13 mouse cellular contexts compared by ENCODE assay signal in the genomic region with DNA sequence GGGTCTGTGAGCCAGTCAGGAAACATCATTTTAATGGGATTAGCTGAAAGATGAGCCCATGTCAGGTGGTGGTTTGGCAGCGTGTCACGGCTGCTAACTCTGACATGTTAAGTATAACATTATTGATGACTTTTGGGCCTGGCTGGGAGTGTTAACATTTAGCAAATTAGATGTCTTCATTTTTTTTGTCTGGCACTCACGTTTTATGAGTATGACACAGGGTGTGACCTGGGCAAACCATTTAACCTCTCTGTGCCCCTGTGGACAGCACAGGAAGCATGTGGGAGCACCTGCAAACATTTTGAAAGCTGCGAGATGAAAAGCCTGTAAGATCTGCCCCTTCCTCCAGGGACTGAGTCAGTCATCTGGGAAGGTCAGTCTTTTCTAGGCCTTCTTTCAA. TPM values are rescaled to one million over a fixed set of nuclear protein-coding genes. Genes with fewer than 3 reads are reported as not detected.
DNase-seq lines count a peak whose midpoint lies in the region; ATAC-seq and TF ChIP-seq lines count a peak whose summit lies in the region.
"Had no signal": no experiment of that assay in that cellular context is flagged by ENCODE, and none has a peak within 500 bp of the region (broad histone marks: within the 10 kb centered on the region; RNA-seq: fewer than 3 reads in every experiment).

No protein-coding gene starts in this region.

- no peak overlapping the region for H3K4me3 ChIP-seq in gastrocnemius, adult 2 months
- H3K4me3 ChIP-seq in embryonic fibroblast, embryonic 13.5 days (ENCODE audit: insufficient read depth, low read length), result no peak overlapping the region
- H3K4me3 ChIP-seq in liver, embryonic 11.5 days (ENCODE audit: low read depth, low read length), result no peak overlapping the region
- H3K4me3 ChIP-seq: forebrain, embryonic 10.5 days; heart, embryonic 13.5 days; hindbrain, embryonic 10.5 days had no signal

- intact Hi-C loops in gastrocnemius, adult 2 months (cut with DNase I), result loop anchor here (5.0 kb wide), 1 partner anchor 60 kb away; no protein-coding TSS in a partner anchor
- intact Hi-C loops in gastrocnemius, postnatal 14 days (cut with DNase I; ENCODE audit: low total_unique reads), result loop anchor here (10.0 kb wide), 1 partner anchor 62 kb away; no protein-coding TSS in a partner anchor

- no peak for ATAC-seq in liver, embryonic 11.5 days (replicated peaks; ENCODE audit: low FRiP score)
- ATAC-seq: CD4-positive, CD25-positive, alpha-beta regulatory T cell, adult 4 months had no signal

- no peaks in the 10 kb centered on the region for H3K36me3 ChIP-seq in liver, embryonic 11.5 days (ENCODE audit: control insufficient read depth, insufficient read depth, low read length)
- H3K36me3 ChIP-seq: forebrain, embryonic 10.5 days; heart, embryonic 13.5 days; hindbrain, embryonic 10.5 days had no signal

- TF ChIP-seq POLR2A in embryonic fibroblast, embryonic 13.5 days (IDR thresholded peaks at IDR 0.05; ENCODE audit: low read depth, low read length), result no peak

- no peak overlapping the region for H3K9ac ChIP-seq in liver, embryonic 11.5 days (ENCODE audit: low read depth, low read length)
- H3K9ac ChIP-seq: heart, embryonic 13.5 days had no signal

- no peak for TF ChIP-seq CTCF in gastrocnemius, adult 2 months (IDR thresholded peaks at IDR 0.05)
- TF ChIP-seq CTCF in embryonic fibroblast, embryonic 13.5 days (IDR thresholded peaks at IDR 0.05; ENCODE audit: borderline replicate concordance, insufficient read depth, low read length), result no peak

- H3K9me3 ChIP-seq in liver, embryonic 11.5 days (ENCODE audit: control insufficient read depth, low read length), result no peaks in the 10 kb centered on the region
- H3K9me3 ChIP-seq: forebrain, embryonic 10.5 days; heart, embryonic 13.5 days; hindbrain, embryonic 10.5 days had no signal

- H3K4me2 ChIP-seq in liver, embryonic 11.5 days, result no peak overlapping the region
- H3K4me2 ChIP-seq: heart, embryonic 13.5 days had no signal

- DNase-seq in gastrocnemius, adult 2 months, result peak; percentile 57
- no peak for DNase-seq in gastrocnemius, postnatal 14 days
- DNase-seq in 3T3-L1 (ENCODE audit: low read depth, low spot score), result peak; percentile 65
- DNase-seq in NIH3T3 (ENCODE audit: low read depth), result peak; percentile 66
- no peak for DNase-seq in cerebellum, postnatal 36 days
- DNase-seq in liver, embryonic 11.5 days (ENCODE audit: low spot score), result no peak
- no peak for DNase-seq in urinary bladder, postnatal 36 days (ENCODE audit: low spot score in 2 of 2)
- DNase-seq: cerebellum, postnatal 14 days had no signal

- H3K27ac ChIP-seq in gastrocnemius, adult 2 months, result peak overlapping the region; percentile 54
- peak overlapping the region; percentile 46 for H3K27ac ChIP-seq in embryonic fibroblast, embryonic 13.5 days (ENCODE audit: insufficient read depth, low read length)
- no peak overlapping the region for H3K27ac ChIP-seq in liver, embryonic 11.5 days (ENCODE audit: low read depth, low read length)
- H3K27ac ChIP-seq: forebrain, embryonic 10.5 days; heart, embryonic 13.5 days; hindbrain, embryonic 10.5 days had no signal

- H3K27me3 ChIP-seq in liver, embryonic 11.5 days (replicated peaks; ENCODE audit: control insufficient read depth, insufficient read depth, low read length), result peaks cover 3% of the 10 kb centered on the region
- H3K27me3 ChIP-seq: heart, embryonic 13.5 days had no signal

- WGBS in liver, embryonic 11.5 days, result 47% methylated on average over 4 of the region's 4 CpGs

- peaks cover 14% of the 10 kb centered on the region for H3K4me1 ChIP-seq in embryonic fibroblast, embryonic 13.5 days (ENCODE audit: control insufficient read depth, insufficient read depth, low read length)
- peaks cover 7% of the 10 kb centered on the region for H3K4me1 ChIP-seq in liver, embryonic 11.5 days (replicated peaks; ENCODE audit: control insufficient read depth, insufficient read depth, low read length)

RNA-seq across cellular contexts. Expression of gene Pcnx, which starts 2.6 kb away (rescaled TPM):
- total RNA-seq in gastrocnemius, adult 2 months (2021), result 10 to 100 TPM; 50.3 to 51.3 TPM
- 10 to 100 TPM; 36.0 to 37.4 TPM for total RNA-seq in gastrocnemius, postnatal 14 days (2021)
- 31.7 and 39.1 TPM in 2 replicates for polyA plus RNA-seq in embryonic fibroblast, embryonic 13.5 days (2011; ENCODE audit: insufficient read length, low read depth, missing spikeins)
- polyA plus RNA-seq in liver, embryonic 11.5 days (2014; fragmentation: Nextera tagmentation; extraction: Ambion mirVana), result 7.9 and 9.4 TPM in 2 replicates

Comparison
In these comparisons a context has a peak if more than half of its experiments do, and no peak if none do; other contexts are left out.
1. DNase-seq: peak in gastrocnemius, adult 2 months (single experiment), 3T3-L1 (single experiment) and NIH3T3 (single experiment); none in gastrocnemius, postnatal 14 days (single experiment), cerebellum, postnatal 36 days (0 of 2), liver, embryonic 11.5 days (single experiment) and urinary bladder, postnatal 36 days (0 of 2).